Mouse (Mus musculus): ENCODE measurements at regions not wholly inside any gene's neighbourhood (a gene's known extent, or its start where the extent isn't known, plus 50 kb on each side); places are given as distances from the start of the nearest gene placed in this dataset.
A peak's percentile ranks its signal among the peaks of the same experiment; 100 is the strongest.

DNA sequence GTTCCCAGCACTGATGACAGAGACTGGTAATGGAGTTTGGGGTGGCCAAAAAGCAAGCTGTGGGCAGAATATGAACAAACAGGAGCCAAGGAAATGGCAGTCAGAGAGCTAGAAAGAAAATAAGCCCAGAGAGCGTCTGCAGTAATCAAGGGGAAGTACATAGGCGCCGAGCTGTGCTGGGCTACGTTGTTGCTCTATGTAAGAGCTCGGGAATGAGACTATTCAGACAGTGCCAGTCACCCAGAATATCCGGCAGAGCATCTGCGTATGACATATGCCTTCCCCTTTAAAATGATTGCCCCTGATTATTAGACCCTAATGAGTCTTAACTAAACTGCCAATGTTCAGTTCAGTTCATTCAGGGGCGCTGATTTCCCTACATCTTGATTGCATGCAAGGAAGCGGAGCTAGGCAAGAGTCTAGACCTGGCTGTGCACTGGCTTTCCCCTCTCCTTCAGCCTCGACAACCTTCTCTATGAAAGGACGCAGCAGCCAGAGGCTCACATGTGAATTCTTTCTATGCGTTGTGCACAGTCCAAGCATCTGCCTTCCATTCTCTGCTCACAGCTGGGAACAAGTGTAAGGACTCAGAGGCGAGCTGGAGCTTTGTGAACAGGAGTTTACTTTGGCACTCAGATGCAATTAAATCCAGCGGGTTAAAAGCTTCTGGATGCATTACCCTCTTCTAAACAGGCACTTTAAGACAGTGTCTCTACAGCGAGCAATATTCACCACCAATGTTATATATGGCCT lies 125.7 kb upstream of the Gdf10 start:
- H3K4me2 ChIP-seq, result no peak overlapping the region
- H3K4me3 ChIP-seq (replicated peaks), result no peak overlapping the region
- H3K9me3 ChIP-seq (replicated peaks), result no peaks in the 10 kb centered on the region
- H3K36me3 ChIP-seq, result no peaks in the 10 kb centered on the region
- H3K27ac ChIP-seq, result no peak overlapping the region
- DNase-seq (no peak), ATAC-seq (ENCODE audit: low read depth) (no peak)
- 61% methylated on average over 15 of the region's 15 CpGs for WGBS (ENCODE audit: insufficient replicate concordance)
- no peak overlapping the region for H3K9ac ChIP-seq
- no peaks in the 10 kb centered on the region for H3K4me1 ChIP-seq (replicated peaks)
- H3K27me3 ChIP-seq, result no peaks in the 10 kb centered on the region

DNA sequence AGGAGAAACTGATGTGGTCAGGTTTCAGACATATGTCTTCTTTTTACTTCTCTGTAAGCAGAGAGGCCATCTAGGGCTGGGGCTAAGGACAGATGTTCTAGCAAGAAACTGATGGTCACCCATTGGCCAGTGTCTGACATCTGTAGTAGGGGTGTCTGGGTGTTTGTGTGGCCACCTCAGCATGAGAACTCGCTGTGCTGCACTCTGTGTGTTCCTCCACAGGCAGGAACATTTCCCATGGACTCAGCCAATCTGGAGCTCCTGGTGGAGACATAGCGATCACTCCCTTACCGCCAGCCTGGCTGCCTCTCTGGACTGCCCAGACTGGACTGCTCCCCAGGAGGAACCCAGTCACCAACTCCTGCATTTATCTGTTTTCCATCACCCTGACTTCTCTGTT lies 119.1 kb upstream of the Gdf10 start:
- Histone ChIP-seq H3K27ac (no peak overlapping the region), H3K4me1 (replicated peaks) (no peaks in the 10 kb centered on the region), H3K36me3 (no peaks in the 10 kb centered on the region), H3K27me3 (no peaks in the 10 kb centered on the region), H3K9ac (no peak overlapping the region), H3K9me3 (replicated peaks) (no peaks in the 10 kb centered on the region), H3K4me2 (no peak overlapping the region), H3K4me3 (replicated peaks) (no peak overlapping the region)
- ATAC-seq (ENCODE audit: low read depth) (no peak), DNase-seq (no peak)
- 62% methylated on average over 3 of the region's 3 CpGs for WGBS (ENCODE audit: insufficient replicate concordance)

DNA sequence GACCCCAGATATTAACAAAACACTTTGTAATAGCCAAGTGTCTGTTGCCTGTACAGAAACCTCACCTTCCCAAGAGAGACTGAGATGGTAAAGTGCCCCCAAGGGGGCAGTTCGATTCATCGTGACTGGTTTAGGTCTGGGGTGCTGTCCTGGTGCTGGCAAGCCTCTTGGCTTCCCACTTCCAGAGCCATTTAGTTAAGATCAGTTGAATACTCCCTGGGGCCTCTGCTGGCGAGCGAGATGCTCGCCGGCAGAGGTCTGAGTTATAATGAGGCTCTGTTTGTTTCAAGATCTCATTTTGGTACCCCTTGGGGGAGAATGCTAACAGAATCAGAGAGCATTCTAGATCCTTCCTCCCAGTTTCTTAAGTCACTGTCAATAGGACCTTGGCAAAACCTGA lies 118.7 kb upstream of the Gdf10 start:
- no peaks in the 10 kb centered on the region for H3K36me3 ChIP-seq
- DNase-seq, result no peak
- H3K9ac ChIP-seq, result no peak overlapping the region
- no peaks in the 10 kb centered on the region for H3K9me3 ChIP-seq (replicated peaks)
- no peak for ATAC-seq (ENCODE audit: low read depth)
- H3K4me3 ChIP-seq (replicated peaks), result no peak overlapping the region
- 50% methylated on average over 6 of the region's 6 CpGs for WGBS (ENCODE audit: insufficient replicate concordance)
- H3K4me2 ChIP-seq, result no peak overlapping the region
- no peaks in the 10 kb centered on the region for H3K4me1 ChIP-seq (replicated peaks)
- H3K27me3 ChIP-seq, result no peaks in the 10 kb centered on the region
- H3K27ac ChIP-seq, result no peak overlapping the region

DNA sequence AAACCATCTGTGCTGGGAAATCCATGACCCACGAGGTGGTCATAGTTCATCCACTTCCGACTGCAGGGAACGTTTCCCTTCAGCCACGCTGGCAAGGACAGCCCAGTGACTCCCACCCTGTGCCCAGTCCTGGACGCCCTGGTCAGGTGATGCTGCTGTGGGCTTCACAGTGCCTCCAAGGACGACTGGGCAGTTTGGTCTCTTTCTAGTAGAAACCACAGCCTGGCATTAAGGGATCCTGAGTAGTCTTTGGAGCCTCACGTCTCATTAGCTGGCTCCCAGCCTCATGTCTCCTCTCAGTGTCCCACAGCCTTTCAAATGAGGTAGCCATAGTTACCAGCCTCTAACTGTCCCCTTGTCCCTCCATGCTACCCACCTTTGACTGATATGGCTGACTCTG lies 116.2 kb upstream of the Gdf10 start:
- WGBS (ENCODE audit: insufficient replicate concordance), result 48% methylated on average over 7 of the region's 7 CpGs
- no peak overlapping the region for H3K4me3 ChIP-seq (replicated peaks)
- no peak overlapping the region for H3K9ac ChIP-seq
- no peaks in the 10 kb centered on the region for H3K9me3 ChIP-seq (replicated peaks)
- no peaks in the 10 kb centered on the region for H3K4me1 ChIP-seq (replicated peaks)
- no peak overlapping the region for H3K4me2 ChIP-seq
- H3K27ac ChIP-seq, result no peak overlapping the region
- H3K27me3 ChIP-seq, result no peaks in the 10 kb centered on the region
- no peaks in the 10 kb centered on the region for H3K36me3 ChIP-seq
- ATAC-seq (ENCODE audit: low read depth) (no peak), DNase-seq (no peak)

DNA sequence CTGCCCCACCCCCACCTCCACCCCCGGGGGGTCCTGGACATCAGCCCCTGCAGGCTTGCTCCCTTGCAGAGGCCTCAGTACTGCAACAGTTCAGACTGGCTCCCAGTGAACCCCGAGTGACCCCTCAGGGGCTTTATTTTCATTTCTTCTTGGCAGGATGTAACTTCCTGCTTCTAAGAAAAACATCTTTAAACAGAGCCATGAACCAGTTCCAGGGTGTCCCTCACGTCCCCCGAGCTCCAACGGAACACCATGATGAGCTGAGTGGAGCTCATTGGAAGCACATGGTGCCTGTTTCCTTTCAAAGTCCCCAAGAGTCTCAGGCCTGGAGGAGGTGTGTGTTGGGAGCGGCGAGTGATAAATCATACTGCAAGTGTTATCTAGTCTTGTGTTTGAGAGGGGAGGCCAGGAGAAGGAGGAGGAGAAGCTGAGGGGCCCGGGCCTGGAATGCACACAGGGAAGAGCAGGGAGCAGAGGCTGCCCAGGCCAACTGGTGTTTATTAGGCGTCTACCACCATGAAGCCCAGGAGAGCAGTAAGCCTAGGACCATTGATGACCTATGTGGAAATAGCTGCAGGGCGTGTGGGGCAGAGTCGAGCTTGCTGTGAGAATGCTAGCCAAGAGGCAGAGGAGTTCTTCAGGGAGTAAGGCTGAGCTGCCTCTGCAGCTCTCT lies 114.7 kb upstream of the Gdf10 start:
- 0 out of 2 replicates have a peak overlapping the region, but pooled peaks have one; percentile 3 for H3K27ac ChIP-seq
- DNase-seq, result no peak
- H3K9ac ChIP-seq, result no peak overlapping the region
- H3K4me1 ChIP-seq (replicated peaks), result no peaks in the 10 kb centered on the region
- no peaks in the 10 kb centered on the region for H3K9me3 ChIP-seq (replicated peaks)
- ATAC-seq (ENCODE audit: low read depth), result no peak
- no peak overlapping the region for H3K4me3 ChIP-seq (replicated peaks)
- WGBS (ENCODE audit: insufficient replicate concordance), result 44% methylated on average over 11 of the region's 11 CpGs
- no peak overlapping the region for H3K4me2 ChIP-seq
- H3K27me3 ChIP-seq, result no peaks in the 10 kb centered on the region
- no peaks in the 10 kb centered on the region for H3K36me3 ChIP-seq

DNA sequence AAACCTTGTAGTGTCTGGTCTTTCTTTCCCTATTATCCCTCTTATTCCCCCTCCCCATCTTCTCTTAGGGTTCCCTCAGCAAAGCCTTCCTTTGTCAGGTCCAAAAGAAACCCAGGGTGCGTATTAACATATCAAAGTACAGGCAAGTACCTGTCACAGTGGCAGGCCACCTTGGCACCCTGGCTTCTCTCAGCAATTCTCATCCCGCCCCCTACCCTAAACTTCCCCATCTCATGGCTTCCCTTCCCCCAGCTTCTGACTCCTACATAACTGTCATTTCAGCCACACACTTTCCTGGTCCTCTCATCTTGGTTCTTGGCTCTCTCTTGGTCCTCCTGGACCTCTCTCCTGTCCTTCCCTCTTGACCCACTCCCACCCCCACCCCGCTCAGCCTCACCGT lies 112.8 kb upstream of the Gdf10 start:
- H3K4me3 ChIP-seq (replicated peaks), result no peak overlapping the region
- no peaks in the 10 kb centered on the region for H3K27me3 ChIP-seq
- no peak for ATAC-seq (ENCODE audit: low read depth)
- H3K4me2 ChIP-seq, result no peak overlapping the region
- no peak overlapping the region for H3K9ac ChIP-seq
- H3K4me1 ChIP-seq (replicated peaks), result no peaks in the 10 kb centered on the region
- no peaks in the 10 kb centered on the region for H3K9me3 ChIP-seq (replicated peaks)
- no peaks in the 10 kb centered on the region for H3K36me3 ChIP-seq
- WGBS (ENCODE audit: insufficient replicate concordance), result 60% methylated on average over 4 of the region's 4 CpGs
- no peak for DNase-seq
- no peak overlapping the region for H3K27ac ChIP-seq

DNA sequence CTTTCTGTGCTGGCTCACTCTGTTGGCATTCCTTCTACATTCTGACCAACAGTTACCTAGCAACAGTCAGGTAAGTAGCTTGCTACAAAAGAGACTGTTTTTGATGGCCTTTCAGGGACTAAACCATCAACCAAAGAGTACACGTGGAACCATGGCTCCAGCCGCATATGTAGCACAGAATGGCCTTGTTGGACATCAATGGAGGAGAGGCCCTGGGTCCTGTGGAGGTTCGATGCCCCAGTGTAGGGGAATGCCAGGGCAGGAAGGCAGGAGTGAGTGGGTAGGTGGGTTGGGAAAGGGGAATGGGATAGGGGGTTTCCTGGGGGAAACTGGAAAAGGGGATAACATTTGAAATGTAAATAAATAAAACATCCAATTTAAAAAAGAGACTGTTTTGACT lies 112.1 kb upstream of the Gdf10 start:
- Histone ChIP-seq H3K9me3 (replicated peaks) (no peaks in the 10 kb centered on the region), H3K27me3 (no peaks in the 10 kb centered on the region), H3K27ac (no peak overlapping the region), H3K4me3 (replicated peaks) (no peak overlapping the region), H3K4me2 (no peak overlapping the region), H3K9ac (no peak overlapping the region), H3K36me3 (no peaks in the 10 kb centered on the region), H3K4me1 (replicated peaks) (no peaks in the 10 kb centered on the region)
- ATAC-seq (ENCODE audit: low read depth), result no peak
- WGBS (ENCODE audit: insufficient replicate concordance), result 56% methylated on average over 3 of the region's 3 CpGs
- DNase-seq, result no peak

DNA sequence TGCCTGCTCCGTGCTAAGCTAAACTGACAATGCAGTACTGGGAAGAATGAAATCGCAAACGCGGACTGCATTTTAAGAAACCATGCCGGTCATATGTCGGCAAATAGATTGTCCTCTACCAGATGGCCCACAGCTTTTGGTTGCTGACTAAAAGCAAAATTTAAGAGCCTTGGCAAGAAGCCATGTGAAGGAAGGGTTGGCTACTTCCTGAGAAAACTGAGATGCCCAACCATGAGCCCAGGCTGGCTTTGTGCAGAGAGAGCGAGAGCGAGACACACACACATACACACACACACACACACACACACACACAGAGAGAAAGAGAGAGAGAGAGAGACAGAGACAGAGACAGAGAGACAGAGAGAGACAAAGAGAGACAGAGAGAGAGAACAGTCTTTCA lies 111.1 kb upstream of the Gdf10 start:
- 78% methylated on average over 8 of the region's 8 CpGs for WGBS (ENCODE audit: insufficient replicate concordance)
- ATAC-seq (ENCODE audit: low read depth) (no peak), DNase-seq (no peak)
- Histone ChIP-seq H3K36me3 (no peaks in the 10 kb centered on the region), H3K4me2 (no peak overlapping the region), H3K4me1 (replicated peaks) (no peaks in the 10 kb centered on the region), H3K27me3 (no peaks in the 10 kb centered on the region), H3K4me3 (replicated peaks) (no peak overlapping the region), H3K9ac (no peak overlapping the region), H3K27ac (no peak overlapping the region), H3K9me3 (replicated peaks) (no peaks in the 10 kb centered on the region)

DNA sequence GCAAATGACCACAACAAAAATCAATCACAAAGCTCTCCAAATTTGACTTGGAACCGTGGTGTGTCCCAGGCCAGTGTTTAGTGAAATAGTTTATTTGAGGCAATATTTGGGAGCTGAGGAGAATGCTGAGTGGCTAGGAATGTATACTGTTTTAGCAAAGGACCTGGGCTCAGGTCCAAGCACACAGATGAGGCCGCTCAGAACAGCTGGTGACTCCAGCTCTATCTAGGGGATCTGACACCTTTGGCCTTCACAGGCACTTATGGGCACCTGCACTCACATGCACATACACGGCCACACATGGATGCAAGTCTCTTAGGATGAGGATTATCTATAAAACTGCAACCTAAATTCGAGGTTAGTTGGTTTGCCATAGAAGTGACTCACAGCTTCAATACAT lies 110.6 kb upstream of the Gdf10 start:
- no peaks in the 10 kb centered on the region for H3K4me1 ChIP-seq (replicated peaks)
- no peak overlapping the region for H3K27ac ChIP-seq
- ATAC-seq (ENCODE audit: low read depth), result no peak
- DNase-seq, result no peak
- H3K4me2 ChIP-seq, result no peak overlapping the region
- no peak overlapping the region for H3K4me3 ChIP-seq (replicated peaks)
- 61% methylated on average over 4 of the region's 4 CpGs for WGBS (ENCODE audit: insufficient replicate concordance)
- H3K36me3 ChIP-seq, result no peaks in the 10 kb centered on the region
- no peaks in the 10 kb centered on the region for H3K27me3 ChIP-seq
- H3K9ac ChIP-seq, result no peak overlapping the region
- H3K9me3 ChIP-seq (replicated peaks), result no peaks in the 10 kb centered on the region

DNA sequence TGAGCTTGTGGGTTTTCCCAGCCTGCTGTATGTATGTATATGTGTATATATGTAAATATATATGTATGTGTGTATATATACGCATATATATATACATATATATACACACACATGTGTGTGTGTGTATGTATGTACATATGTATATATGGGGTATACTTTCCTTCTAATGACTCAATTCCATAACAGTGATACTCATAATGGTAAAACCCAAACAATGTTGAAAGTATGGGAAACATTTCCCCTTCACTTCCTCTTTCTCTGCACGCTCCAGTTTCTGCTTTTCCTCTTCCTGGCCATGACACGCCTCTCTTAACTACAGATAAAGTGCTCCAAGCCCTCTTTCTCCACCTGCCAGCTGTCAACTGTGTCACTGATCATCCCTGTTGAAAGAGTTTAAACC lies 110.1 kb upstream of the Gdf10 start:
- no peak overlapping the region for H3K4me3 ChIP-seq (replicated peaks)
- DNase-seq, result no peak
- 20% methylated on average over 3 of the region's 3 CpGs for WGBS (ENCODE audit: insufficient replicate concordance)
- no peaks in the 10 kb centered on the region for H3K36me3 ChIP-seq
- ATAC-seq (ENCODE audit: low read depth), result no peak
- no peaks in the 10 kb centered on the region for H3K9me3 ChIP-seq (replicated peaks)
- H3K4me1 ChIP-seq (replicated peaks), result no peaks in the 10 kb centered on the region
- no peak overlapping the region for H3K27ac ChIP-seq
- no peaks in the 10 kb centered on the region for H3K27me3 ChIP-seq
- no peak overlapping the region for H3K9ac ChIP-seq
- H3K4me2 ChIP-seq, result no peak overlapping the region

DNA sequence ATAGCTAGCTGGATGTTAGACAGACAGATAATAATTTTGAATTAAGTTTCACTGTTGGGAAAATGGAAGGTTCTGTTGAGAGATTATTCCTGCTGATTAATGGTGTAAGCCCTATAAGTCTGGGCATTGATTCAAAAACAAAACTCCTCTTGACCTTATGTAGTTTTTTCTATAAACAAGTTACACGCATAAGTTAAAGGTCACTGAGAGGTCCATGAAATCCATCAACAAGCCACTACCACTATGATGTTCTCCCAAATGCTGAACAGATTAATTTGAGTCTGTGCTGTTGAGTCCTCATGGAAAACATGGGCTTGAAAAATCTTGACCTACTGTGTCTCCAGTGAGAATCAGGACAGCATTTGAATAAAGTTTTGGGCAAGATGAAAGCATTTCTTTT lies 109.3 kb upstream of the Gdf10 start:
- ATAC-seq (ENCODE audit: low read depth) (no peak), DNase-seq (no peak)
- no peaks in the 10 kb centered on the region for H3K4me1 ChIP-seq (replicated peaks)
- H3K9me3 ChIP-seq (replicated peaks), result no peaks in the 10 kb centered on the region
- H3K9ac ChIP-seq, result no peak overlapping the region
- no peak overlapping the region for H3K4me2 ChIP-seq
- H3K36me3 ChIP-seq, result no peaks in the 10 kb centered on the region
- 73% methylated on average over 1 of the region's 1 CpGs for WGBS (ENCODE audit: insufficient replicate concordance)
- no peaks in the 10 kb centered on the region for H3K27me3 ChIP-seq
- H3K27ac ChIP-seq, result no peak overlapping the region
- H3K4me3 ChIP-seq (replicated peaks), result no peak overlapping the region

DNA sequence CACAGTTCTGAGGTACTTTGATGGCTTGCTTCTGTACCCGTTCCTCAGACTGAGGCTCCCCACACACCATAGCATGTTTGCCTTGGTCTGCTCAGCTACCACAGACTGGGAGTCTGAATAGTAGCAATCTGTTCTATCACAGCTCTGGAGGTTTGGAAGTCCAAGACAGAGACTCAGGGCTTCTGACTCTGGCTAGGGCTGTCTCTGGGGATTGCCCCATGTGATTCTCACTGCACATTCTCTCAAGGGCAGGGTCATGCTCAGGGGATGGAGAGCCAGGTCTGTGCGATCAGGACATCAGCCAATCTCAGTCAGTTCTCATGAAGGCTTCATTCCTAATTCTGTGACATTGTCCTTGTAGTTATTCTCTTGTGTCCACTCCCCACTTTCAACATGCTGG lies 108.8 kb upstream of the Gdf10 start:
- no peaks in the 10 kb centered on the region for H3K36me3 ChIP-seq
- H3K27ac ChIP-seq, result no peak overlapping the region
- H3K9ac ChIP-seq, result no peak overlapping the region
- no peak overlapping the region for H3K4me2 ChIP-seq
- H3K4me3 ChIP-seq (replicated peaks), result no peak overlapping the region
- DNase-seq (no peak), ATAC-seq (ENCODE audit: low read depth) (no peak)
- no peaks in the 10 kb centered on the region for H3K9me3 ChIP-seq (replicated peaks)
- H3K4me1 ChIP-seq (replicated peaks), result no peaks in the 10 kb centered on the region
- WGBS (ENCODE audit: insufficient replicate concordance), result 64% methylated on average over 2 of the region's 2 CpGs
- no peaks in the 10 kb centered on the region for H3K27me3 ChIP-seq
